Mouse (Mus musculus): Measurements from ENCODE around the gene Fmo1.

- TF ChIP-seq POLR2A (IDR thresholded peaks at IDR 0.05; ENCODE audit: extremely low read depth, insufficient read depth, low read length), result no peak
- no peak for TF ChIP-seq CTCF (IDR thresholded peaks at IDR 0.05; ENCODE audit: low read depth, low read length)
These were observed 26.2 kb downstream of the Fmo1 start for GRCm38 (mm10) chr1:162840211-162840610.

Data from liver, adult 2 months (tissue).